In genomic region chr3:121663470-121663847, GRCm38 (mm10) we compare ENCODE assay signal across 36 mouse cellular contexts. TPM values are rescaled to one million over a fixed set of nuclear protein-coding genes. Genes with fewer than 3 reads are reported as not detected.
DNase-seq lines count a peak whose midpoint lies in the region; ATAC-seq and TF ChIP-seq lines count a peak whose summit lies in the region.
"Had no signal": no experiment of that assay in that cellular context is flagged by ENCODE, and none has a peak within 500 bp of the region (broad histone marks: within the 10 kb centered on the region; RNA-seq: fewer than 3 reads in every experiment).

No protein-coding gene starts in this region.

- peaks cover 4% of the 10 kb centered on the region; the same call in 1 of the 2 replicates for H3K4me1 ChIP-seq in forebrain, embryonic 10.5 days
- peaks cover 9% of the 10 kb centered on the region for H3K4me1 ChIP-seq in forebrain, embryonic 13.5 days
- H3K4me1 ChIP-seq in heart, embryonic 15.5 days (replicated peaks), result peaks cover 22% of the 10 kb centered on the region
- peaks cover 6% of the 10 kb centered on the region; the same call in 1 of the 2 replicates for H3K4me1 ChIP-seq in kidney, postnatal 0 days (replicated peaks; ENCODE audit: insufficient read depth, low read length)
- H3K4me1 ChIP-seq: liver, embryonic 12.5 days; neural tube, embryonic 13.5 days had no signal

- TF ChIP-seq CTCF in kidney, postnatal 0 days (IDR thresholded peaks at IDR 0.05; ENCODE audit: low read depth), result no peak
- no peak for TF ChIP-seq CTCF in Patski (IDR thresholded peaks at IDR 0.05)

- peak overlapping the region; percentile 20; the same call in 1 of the 2 replicates for H3K27ac ChIP-seq in forebrain, embryonic 10.5 days
- H3K27ac ChIP-seq in forebrain, embryonic 13.5 days, result no peak overlapping the region
- peak overlapping the region; percentile 32; the same call in 1 of the 2 replicates for H3K27ac ChIP-seq in heart, embryonic 15.5 days
- H3K27ac ChIP-seq in kidney, postnatal 0 days, result peak overlapping the region; percentile 47; the same call in 1 of the 2 replicates
- H3K27ac ChIP-seq: embryonic facial prominence, embryonic 12.5 days; hindbrain, embryonic 12.5 days; hindbrain, postnatal 0 days; intestine, embryonic 15.5 days; liver, embryonic 12.5 days; macrophage; midbrain, embryonic 13.5 days; neural tube, embryonic 13.5 days; stomach, postnatal 0 days had no signal

- WGBS in forebrain, embryonic 10.5 days, result 96% methylated on average over 9 of the region's 9 CpGs
- WGBS in forebrain, embryonic 13.5 days, result 88% methylated on average over 9 of the region's 9 CpGs
- 76% methylated on average over 9 of the region's 9 CpGs for WGBS in heart, embryonic 15.5 days
- 73% methylated on average over 9 of the region's 9 CpGs for WGBS in kidney, postnatal 0 days

- in situ Hi-C loops in Patski (cut with MboI; ENCODE audit: low pct_unique_long_range_greater_than_20kb), result no loop called here

- DNase-seq in forebrain, embryonic 10.5 days (ENCODE audit: extremely low spot score, low spot score), result no peak
- no peak for DNase-seq in heart, adult 8-10 months (ENCODE audit: low spot score)
- no peak for DNase-seq in kidney, postnatal 0 days (ENCODE audit: low spot score)
- no peak for DNase-seq in kidney, adult 9 months
- no peak for DNase-seq in Patski (ENCODE audit: low read depth, low spot score)
- DNase-seq: adrenal gland, postnatal 25 days; cerebellum, adult 11-12 months; cerebellum, adult 9-11 months; embryo, embryonic 11 days; gastrocnemius, postnatal 10 days; kidney, adult 8-10 months; kidney, postnatal 36 days; layer of hippocampus, postnatal 36 days; left cerebral cortex, postnatal 4 days; liver, postnatal 0 days; right cerebral cortex, postnatal 4 days; thymus, adult 18-20 months; thymus, postnatal 25 days had no signal

- POLR2A ChIA-PET in Patski (lab: Charles Lee), result no interaction called here

- H3K27me3 ChIP-seq in forebrain, embryonic 10.5 days (ENCODE audit: poor library complexity, severe bottlenecking), result no peaks in the 10 kb centered on the region
- H3K27me3 ChIP-seq in forebrain, embryonic 13.5 days, result no peaks in the 10 kb centered on the region
- no peaks in the 10 kb centered on the region for H3K27me3 ChIP-seq in heart, embryonic 15.5 days
- no peaks in the 10 kb centered on the region for H3K27me3 ChIP-seq in kidney, postnatal 0 days (ENCODE audit: insufficient read depth, low read length)
- H3K27me3 ChIP-seq in Patski, result no peaks in the 10 kb centered on the region
- H3K27me3 ChIP-seq: embryonic facial prominence, embryonic 12.5 days; hindbrain, embryonic 12.5 days; intestine, embryonic 15.5 days; midbrain, embryonic 13.5 days; neural tube, embryonic 13.5 days had no signal

- H3K9ac ChIP-seq in forebrain, embryonic 13.5 days, result no peak overlapping the region
- H3K9ac ChIP-seq in heart, embryonic 15.5 days, result no peak overlapping the region
- H3K9ac ChIP-seq in kidney, postnatal 0 days (ENCODE audit: low read depth, low read length), result no peak overlapping the region
- H3K9ac ChIP-seq: embryonic facial prominence, embryonic 12.5 days; hindbrain, embryonic 12.5 days; intestine, embryonic 15.5 days; liver, embryonic 12.5 days; liver, postnatal 0 days; midbrain, embryonic 13.5 days; neural tube, embryonic 13.5 days had no signal

- no peaks in the 10 kb centered on the region for H3K9me3 ChIP-seq in forebrain, embryonic 10.5 days
- no peaks in the 10 kb centered on the region for H3K9me3 ChIP-seq in forebrain, embryonic 13.5 days (replicated peaks)
- H3K9me3 ChIP-seq in heart, embryonic 15.5 days (replicated peaks), result no peaks in the 10 kb centered on the region
- no peaks in the 10 kb centered on the region for H3K9me3 ChIP-seq in kidney, postnatal 0 days (replicated peaks; ENCODE audit: low read length)
- H3K9me3 ChIP-seq: embryonic facial prominence, embryonic 12.5 days; hindbrain, embryonic 12.5 days; intestine, embryonic 15.5 days; liver, embryonic 12.5 days; midbrain, embryonic 13.5 days; neural tube, embryonic 13.5 days had no signal

- H3K36me3 ChIP-seq in forebrain, embryonic 10.5 days (replicated peaks), result no peaks in the 10 kb centered on the region
- H3K36me3 ChIP-seq in forebrain, embryonic 13.5 days (ENCODE audit: poor library complexity, severe bottlenecking), result no peaks in the 10 kb centered on the region
- no peaks in the 10 kb centered on the region for H3K36me3 ChIP-seq in heart, embryonic 15.5 days
- H3K36me3 ChIP-seq in kidney, postnatal 0 days (ENCODE audit: insufficient read depth, low read length), result no peaks in the 10 kb centered on the region
- H3K36me3 ChIP-seq: embryonic facial prominence, embryonic 12.5 days; hindbrain, embryonic 12.5 days; intestine, embryonic 15.5 days; liver, embryonic 12.5 days; midbrain, embryonic 13.5 days; neural tube, embryonic 13.5 days had no signal

- CTCF ChIA-PET in Patski (lab: Charles Lee), result interaction anchor here (0.8 to 3.9 kb wide), 9 partner anchors 9 to 62 kb away, joined by 3 to 13 read pairs (median 5); no protein-coding TSS in a partner anchor

- H3K4me2 ChIP-seq in forebrain, embryonic 13.5 days, result no peak overlapping the region
- no peak overlapping the region for H3K4me2 ChIP-seq in heart, embryonic 15.5 days
- H3K4me2 ChIP-seq in kidney, postnatal 0 days (ENCODE audit: low read length), result no peak overlapping the region
- H3K4me2 ChIP-seq: embryonic facial prominence, embryonic 12.5 days; hindbrain, embryonic 12.5 days; intestine, embryonic 15.5 days; liver, embryonic 12.5 days; midbrain, embryonic 13.5 days; neural tube, embryonic 13.5 days had no signal

- no peak for ATAC-seq in forebrain, embryonic 13.5 days
- ATAC-seq in heart, embryonic 15.5 days (replicated peaks; ENCODE audit: insufficient number of reproducible peaks, insufficient read depth, low FRiP score, low read depth), result no peak
- ATAC-seq in kidney, postnatal 0 days (replicated peaks; ENCODE audit: low FRiP score, low read depth), result no peak
- ATAC-seq in Patski, result peak; percentile 51
- ATAC-seq: hindbrain, postnatal 0 days; intestine, embryonic 15.5 days; liver, embryonic 12.5 days; liver, postnatal 0 days; midbrain, embryonic 13.5 days had no signal

- no peak overlapping the region for H3K4me3 ChIP-seq in forebrain, embryonic 10.5 days
- H3K4me3 ChIP-seq in forebrain, embryonic 13.5 days, result no peak overlapping the region
- no peak overlapping the region for H3K4me3 ChIP-seq in heart, embryonic 15.5 days
- H3K4me3 ChIP-seq in kidney, postnatal 0 days (replicated peaks; ENCODE audit: low read depth, low read length), result no peak overlapping the region
- H3K4me3 ChIP-seq: embryonic facial prominence, embryonic 12.5 days; hindbrain, embryonic 12.5 days; intestine, embryonic 15.5 days; liver, embryonic 12.5 days; midbrain, embryonic 13.5 days; neural tube, embryonic 13.5 days had no signal

RNA-seq across cellular contexts. Expression of gene 4930432M17Rik, which starts 7.1 kb away (rescaled TPM):
- not detected in 2 replicates for polyA plus RNA-seq in forebrain, embryonic 10.5 days (2016; fragmentation: Nextera tagmentation; extraction: Ambion mirVana)
- not detected in 2 replicates for polyA plus RNA-seq in forebrain, embryonic 13.5 days (2015; fragmentation: Nextera tagmentation; extraction: Ambion mirVana)
- not detected in 2 replicates for polyA plus RNA-seq in heart, embryonic 15.5 days (2015; fragmentation: Nextera tagmentation; extraction: Ambion mirVana)
- total RNA-seq in heart, adult 8-10 months (2022), result not detected
- polyA plus RNA-seq in kidney, postnatal 0 days (2015; fragmentation: Nextera tagmentation; extraction: Ambion mirVana), result not detected in 2 replicates
- polyA plus RNA-seq in Patski (2021), result not detected
- total RNA-seq: adrenal gland, postnatal 25 days; gastrocnemius, postnatal 10 days; granulocyte monocyte progenitor cell, adult 5-6 weeks; hindbrain, postnatal 0 days; layer of hippocampus, adult 8-10 months; layer of hippocampus, postnatal 36 days; left cerebral cortex, postnatal 4 days; megakaryocyte-erythroid progenitor cell, adult 5-6 weeks; MEL had no signal
- polyA plus RNA-seq: embryonic facial prominence, embryonic 12.5 days; heart, embryonic 14.5 days; hindbrain, embryonic 12.5 days; hindbrain, postnatal 0 days; intestine, embryonic 15.5 days; limb, embryonic 14.5 days; liver, embryonic 12.5 days; liver, postnatal 0 days; macrophage; midbrain, embryonic 13.5 days; neural tube, embryonic 13.5 days; spleen, adult 2 months; stomach, postnatal 0 days had no signal

RNA-seq across cellular contexts. Expression of gene F3, which starts 59.9 kb away (rescaled TPM):
- 8.2 and 9.8 TPM in 2 replicates for polyA plus RNA-seq in forebrain, embryonic 10.5 days (2016; fragmentation: Nextera tagmentation; extraction: Ambion mirVana)
- polyA plus RNA-seq in forebrain, embryonic 13.5 days (2015; fragmentation: Nextera tagmentation; extraction: Ambion mirVana), result 6.6 and 8.4 TPM in 2 replicates
- 7.7 and 10.7 TPM in 2 replicates for polyA plus RNA-seq in heart, embryonic 15.5 days (2015; fragmentation: Nextera tagmentation; extraction: Ambion mirVana)
- total RNA-seq in heart, adult 8-10 months (2022), result 10 to 100 TPM; 21.5 to 33.6 (median 24.0) TPM
- polyA plus RNA-seq in kidney, postnatal 0 days (2015; fragmentation: Nextera tagmentation; extraction: Ambion mirVana), result 22.8 and 24.2 TPM in 2 replicates
- 164 TPM for polyA plus RNA-seq in Patski (2021)
- total RNA-seq: megakaryocyte-erythroid progenitor cell, adult 5-6 weeks; MEL had no signal
